Mouse (Mus musculus) effector memory CD4-positive, alpha-beta T cell, adult 7 months (primary cell): ENCODE data around the gene Kcna6. TPM values are rescaled to one million over a fixed set of nuclear protein-coding genes. Genes with fewer than 3 reads are reported as not detected.

Experiments used
- polyA plus RNA-seq: library from polyadenylated mRNA; unstranded; fragments of 100-300 nt; shearing (Covaris generic); gene quantifications from one replicate; pipeline ENCODE4 v1.2.1, GENCODE M21; 2017

Kcna6 gene
- not detected for polyA plus RNA-seq

DNA sequence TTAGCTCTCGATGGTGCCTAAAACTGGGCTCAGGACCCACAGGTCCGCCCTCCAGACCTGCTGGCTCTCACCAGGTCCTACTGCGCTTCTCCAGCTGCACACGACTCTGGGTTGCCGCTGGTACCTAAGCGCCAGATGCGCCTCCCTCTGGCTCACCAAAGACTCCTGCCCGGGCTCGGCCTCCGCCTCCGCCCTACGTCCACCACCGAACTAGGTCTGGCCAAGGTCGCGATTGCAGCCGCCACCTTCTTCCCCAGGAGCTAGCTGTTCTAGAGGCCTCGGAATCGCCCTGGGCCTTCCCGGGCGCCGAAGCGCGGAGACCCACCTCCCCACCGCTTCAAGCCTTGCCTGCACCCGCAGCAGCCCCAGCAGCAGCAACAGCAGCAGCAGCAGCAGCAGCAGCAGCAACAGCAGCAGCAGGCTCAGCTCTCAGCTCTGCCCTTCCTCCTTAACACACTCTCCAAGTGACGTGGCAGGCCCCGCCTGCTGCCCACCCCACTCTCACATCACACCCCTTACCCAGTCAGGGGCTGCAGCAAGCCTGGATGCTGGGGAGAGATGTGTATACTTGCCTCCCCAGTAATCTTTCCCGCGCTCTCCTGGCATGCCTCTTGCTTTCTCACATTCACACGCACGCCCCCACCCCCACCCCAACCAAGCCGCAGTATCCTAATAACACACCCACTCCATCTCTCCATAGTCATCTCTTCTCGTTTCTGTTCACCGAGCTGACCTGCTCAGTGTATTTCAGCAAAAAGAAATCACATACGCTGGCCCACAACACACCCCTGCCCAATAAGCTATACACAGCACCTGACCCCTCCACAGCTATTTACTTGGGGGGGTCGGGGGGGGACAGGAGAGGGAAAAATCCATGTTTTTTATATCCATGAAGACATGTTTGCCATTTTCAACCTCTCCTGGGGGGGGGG lies at the start of gene Kcna6:
Gene Kcna6 (minus strand): TSS at position 464 of the 932 bp plus-strand sequence.

Other genes with a start within 250 kb of the Kcna6 start
- not detected for gene Kcna5, start 205.3 kb downstream of the Kcna6 start, polyA plus RNA-seq
- 0.48 TPM for gene Kcna1, start 94.3 kb downstream of the Kcna6 start, polyA plus RNA-seq
- 116 TPM for gene Ndufa9, start 108.5 kb upstream of the Kcna6 start, polyA plus RNA-seq
- not detected for gene Akap3, start 112.4 kb upstream of the Kcna6 start, polyA plus RNA-seq
- not detected for gene Dyrk4, start 181.2 kb upstream of the Kcna6 start, polyA plus RNA-seq
- 2.1 TPM for gene Rad51ap1, start 198.9 kb upstream of the Kcna6 start, polyA plus RNA-seq
- gene D6Wsu163e, start 199.3 kb upstream of the Kcna6 start, polyA plus RNA-seq: 9.3 TPM